ENCODE assay signal across 16 mouse cellular contexts in the genomic region with DNA sequence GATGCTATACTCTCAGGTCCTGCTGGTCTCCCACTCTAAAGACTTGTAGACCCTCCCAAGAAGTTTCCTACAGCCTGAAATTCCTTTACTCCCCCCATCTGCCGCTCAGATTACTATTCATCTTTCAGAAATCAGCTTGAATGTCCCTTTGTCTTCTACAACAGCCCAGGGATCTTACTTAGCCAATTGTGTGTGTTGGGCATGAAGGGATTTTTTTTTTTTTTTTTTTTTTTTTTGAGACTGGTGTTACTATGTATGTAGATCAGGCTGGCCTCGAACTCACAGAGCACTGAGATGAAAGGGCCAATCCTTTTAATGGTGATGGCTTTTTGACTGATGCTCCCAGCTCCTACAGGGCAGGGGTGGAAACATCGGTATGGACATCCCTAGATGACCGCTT. TPM values are rescaled to one million over a fixed set of nuclear protein-coding genes. Genes with fewer than 3 reads are reported as not detected.
DNase-seq lines count a peak whose midpoint lies in the region; ATAC-seq and TF ChIP-seq lines count a peak whose summit lies in the region.
"Had no signal": no experiment of that assay in that cellular context is flagged by ENCODE, and none has a peak within 500 bp of the region (broad histone marks: within the 10 kb centered on the region; RNA-seq: fewer than 3 reads in every experiment).

No protein-coding gene starts in this region.

- H3K27ac ChIP-seq in gastrocnemius, adult 2 months = peak overlapping the region; percentile 81
- H3K27ac ChIP-seq in lung, embryonic 14.5 days (ENCODE audit: low read depth) = no peak overlapping the region
- H3K27ac ChIP-seq in embryonic facial prominence, embryonic 10.5 days (replicated peaks) = no peak overlapping the region
- 0 out of 2 replicates have a peak overlapping the region, but pooled peaks have one; percentile 62 for H3K27ac ChIP-seq in limb, embryonic 14.5 days (replicated peaks; ENCODE audit: low read depth, low read length)
- H3K27ac ChIP-seq: midbrain, embryonic 15.5 days had no signal

- H3K4me2 ChIP-seq in lung, embryonic 14.5 days = peak overlapping the region; percentile 62; the same call in 1 of the 2 replicates
- peak overlapping the region; percentile 62 for H3K4me2 ChIP-seq in limb, embryonic 14.5 days (replicated peaks; ENCODE audit: low read depth, low read length, severe bottlenecking)

- no peak for DNase-seq in gastrocnemius, adult 2 months
- DNase-seq in gastrocnemius, postnatal 4 days (ENCODE audit: low spot score in 2 of 2) = no peak
- DNase-seq in lung, embryonic 14.5 days = no peak
- DNase-seq in lung, adult 2 months = no peak
- DNase-seq in embryonic facial prominence, embryonic 10.5 days (ENCODE audit: low spot score) = no peak
- no peak for DNase-seq in limb, embryonic 14.5 days (ENCODE audit: low spot score)
- no peak for DNase-seq in left cerebral cortex, adult 9 months (ENCODE audit: low spot score in 2 of 2)
- DNase-seq: adrenal gland, postnatal 10 days; liver; liver, postnatal 0 days had no signal

- no peak overlapping the region for H3K4me3 ChIP-seq in gastrocnemius, adult 2 months
- H3K4me3 ChIP-seq in lung, embryonic 14.5 days (ENCODE audit: low read depth, low read length) = no peak overlapping the region
- H3K4me3 ChIP-seq in lung, adult 2 months (replicated peaks; ENCODE audit: extremely low read depth, low read depth, low read length) = no peak overlapping the region
- peak overlapping the region; percentile 54; the same call in 1 of the 2 replicates for H3K4me3 ChIP-seq in embryonic facial prominence, embryonic 10.5 days
- no peak overlapping the region for H3K4me3 ChIP-seq in limb, embryonic 14.5 days (replicated peaks; ENCODE audit: low read length)

- H3K36me3 ChIP-seq in lung, embryonic 14.5 days (ENCODE audit: insufficient read depth) = no peaks in the 10 kb centered on the region
- H3K36me3 ChIP-seq in embryonic facial prominence, embryonic 10.5 days (replicated peaks) = 0 out of 2 replicates have a peak, but pooled peaks cover 5% of the 10 kb centered on the region
- H3K36me3 ChIP-seq in limb, embryonic 14.5 days (ENCODE audit: control insufficient read depth, insufficient read depth, low read length) = peaks cover 3% of the 10 kb centered on the region; the same call in 1 of the 2 replicates
- H3K36me3 ChIP-seq: midbrain, embryonic 15.5 days had no signal

- 37% methylated on average over 4 of the region's 4 CpGs for WGBS in lung, embryonic 14.5 days
- WGBS in lung, adult 2 months = 55% methylated on average over 4 of the region's 4 CpGs
- WGBS in embryonic facial prominence, embryonic 10.5 days = 39% methylated on average over 4 of the region's 4 CpGs
- 45% methylated on average over 4 of the region's 4 CpGs for WGBS in limb, embryonic 14.5 days

- H3K9ac ChIP-seq in lung, embryonic 14.5 days = no peak overlapping the region
- no peak overlapping the region for H3K9ac ChIP-seq in limb, embryonic 14.5 days (ENCODE audit: low read depth, low read length, severe bottlenecking)
- H3K9ac ChIP-seq: liver, postnatal 0 days had no signal

- no peaks in the 10 kb centered on the region for H3K9me3 ChIP-seq in lung, embryonic 14.5 days (ENCODE audit: low read depth, low read length)
- H3K9me3 ChIP-seq in embryonic facial prominence, embryonic 10.5 days = no peaks in the 10 kb centered on the region
- no peaks in the 10 kb centered on the region for H3K9me3 ChIP-seq in limb, embryonic 14.5 days (ENCODE audit: control insufficient read depth, low read length)
- H3K9me3 ChIP-seq: midbrain, embryonic 15.5 days had no signal

- no peak for TF ChIP-seq POLR2A in lung, adult 2 months (IDR thresholded peaks at IDR 0.05; ENCODE audit: borderline replicate concordance, extremely low read depth, low read depth, low read length)
- TF ChIP-seq POLR2A in limb, embryonic 14.5 days (IDR thresholded peaks at IDR 0.05; ENCODE audit: borderline replicate concordance, extremely low read depth, insufficient read depth, insufficient read length) = no peak

- no peak for ATAC-seq in lung, embryonic 14.5 days (ENCODE audit: insufficient read depth)
- no peak for ATAC-seq in limb, embryonic 14.5 days (ENCODE audit: low FRiP score, low read depth)
- no peak for ATAC-seq in CD4-positive, CD25-positive, alpha-beta regulatory T cell, adult 4 months
- ATAC-seq: forebrain, embryonic 14.5 days had no signal

- H3K27me3 ChIP-seq in lung, embryonic 14.5 days (ENCODE audit: insufficient read depth, low read length) = peaks cover 34% of the 10 kb centered on the region
- H3K27me3 ChIP-seq in embryonic facial prominence, embryonic 10.5 days (replicated peaks; ENCODE audit: low read depth, poor library complexity, severe bottlenecking) = peaks cover 73% of the 10 kb centered on the region
- H3K27me3 ChIP-seq in limb, embryonic 14.5 days (ENCODE audit: control insufficient read depth, insufficient read depth, low read length) = no peaks in the 10 kb centered on the region

- H3K4me1 ChIP-seq in lung, embryonic 14.5 days (ENCODE audit: insufficient read depth) = peaks cover 9% of the 10 kb centered on the region
- peaks cover 6% of the 10 kb centered on the region; the same call in 1 of the 2 replicates for H3K4me1 ChIP-seq in lung, adult 2 months (ENCODE audit: control insufficient read depth, insufficient read depth, low read length)
- peaks cover 48% of the 10 kb centered on the region for H3K4me1 ChIP-seq in embryonic facial prominence, embryonic 10.5 days
- peaks cover 35% of the 10 kb centered on the region for H3K4me1 ChIP-seq in limb, embryonic 14.5 days (ENCODE audit: control insufficient read depth, insufficient read depth, low read length)

- intact Hi-C loops in gastrocnemius, adult 2 months (cut with DNase I) = no loop called here

- TF ChIP-seq CTCF in gastrocnemius, adult 2 months (IDR thresholded peaks at IDR 0.05) = no peak
- TF ChIP-seq CTCF in lung, embryonic 14.5 days (IDR thresholded peaks at IDR 0.05; ENCODE audit: low read depth) = no peak
- no peak for TF ChIP-seq CTCF in lung, adult 2 months (IDR thresholded peaks at IDR 0.05; ENCODE audit: insufficient read depth, low read length)

RNA-seq across cellular contexts. Expression of a gene that starts 9.3 kb away (rescaled TPM):
- 1 to 10 TPM in 1 of 2 experiments, under 1 TPM in 1; 0.74 to 6.0 TPM for total RNA-seq in gastrocnemius, adult 2 months (2021)
- 10 to 100 TPM in 1 of 2 experiments, 1 to 10 TPM in 1; 7.0 to 10.1 TPM for total RNA-seq in gastrocnemius, postnatal 4 days (2021)
- polyA plus RNA-seq in lung, embryonic 14.5 days (2014; fragmentation: Nextera tagmentation; extraction: Ambion mirVana) = 4.0 and 5.2 TPM in 2 replicates
- 3.5 and 4.4 TPM in 2 replicates for polyA plus RNA-seq in lung, adult 2 months (2012; rRNA removed)
- 7.3 and 11.2 TPM in 2 replicates for polyA plus RNA-seq in embryonic facial prominence, embryonic 10.5 days (2016; fragmentation: Nextera tagmentation; extraction: Ambion mirVana)
- 50.3 and 57.4 TPM in 2 replicates for polyA plus RNA-seq in limb, embryonic 14.5 days (2012; rRNA removed)
- polyA plus RNA-seq in limb, embryonic 14.5 days (2014; fragmentation: Nextera tagmentation; extraction: Ambion mirVana) = 74.6 and 75.4 TPM in 2 replicates
- polyA plus RNA-seq in CD4-positive, CD25-positive, alpha-beta regulatory T cell, adult 4 months (2017; shearing (Covaris generic)) = not detected
- total RNA-seq: common myeloid progenitor, adult 5-6 weeks; hematopoietic stem cell, adult 5-6 weeks; megakaryocyte progenitor cell, adult 5-6 weeks had no signal

RNA-seq across cellular contexts. Expression of a gene that starts 25.6 kb away (rescaled TPM):
- total RNA-seq in gastrocnemius, adult 2 months (2021) = 1 to 10 TPM; 9.3 to 9.5 TPM
- 10 to 100 TPM; 20.8 to 21.2 TPM for total RNA-seq in gastrocnemius, postnatal 4 days (2021)
- polyA plus RNA-seq in lung, embryonic 14.5 days (2014; fragmentation: Nextera tagmentation; extraction: Ambion mirVana) = 52.8 and 56.8 TPM in 2 replicates
- polyA plus RNA-seq in lung, adult 2 months (2012; rRNA removed) = 42.2 and 49.0 TPM in 2 replicates
- 92.3 and 93.2 TPM in 2 replicates for polyA plus RNA-seq in embryonic facial prominence, embryonic 10.5 days (2016; fragmentation: Nextera tagmentation; extraction: Ambion mirVana)
- polyA plus RNA-seq in limb, embryonic 14.5 days (2012; rRNA removed) = 66.3 and 77.4 TPM in 2 replicates
- polyA plus RNA-seq in limb, embryonic 14.5 days (2014; fragmentation: Nextera tagmentation; extraction: Ambion mirVana) = 59.9 and 69.1 TPM in 2 replicates
- 10 to 100 TPM; 20.3 to 33.8 TPM for polyA plus RNA-seq in CD4-positive, CD25-positive, alpha-beta regulatory T cell, adult 4 months (2017; shearing (Covaris generic))

RNA-seq across cellular contexts. Expression of a gene that starts 29.6 kb away (rescaled TPM):
- total RNA-seq in gastrocnemius, adult 2 months (2021) = under 1 TPM in 1 of 2 experiments, not detected in 1; 0.64 TPM
- total RNA-seq in gastrocnemius, postnatal 4 days (2021) = 1 to 10 TPM; 1.2 to 1.6 TPM
- polyA plus RNA-seq in lung, embryonic 14.5 days (2014; fragmentation: Nextera tagmentation; extraction: Ambion mirVana) = 1.3 and 2.5 TPM in 2 replicates
- polyA plus RNA-seq in lung, adult 2 months (2012; rRNA removed) = 12.9 and 18.6 TPM in 2 replicates
- polyA plus RNA-seq in embryonic facial prominence, embryonic 10.5 days (2016; fragmentation: Nextera tagmentation; extraction: Ambion mirVana) = 1.4 TPM in 2 replicates
- polyA plus RNA-seq in limb, embryonic 14.5 days (2012; rRNA removed) = 48.9 and 52.5 TPM in 2 replicates
- 14.4 and 18.7 TPM in 2 replicates for polyA plus RNA-seq in limb, embryonic 14.5 days (2014; fragmentation: Nextera tagmentation; extraction: Ambion mirVana)
- not detected for polyA plus RNA-seq in CD4-positive, CD25-positive, alpha-beta regulatory T cell, adult 4 months (2017; shearing (Covaris generic))
- total RNA-seq: common myeloid progenitor, adult 5-6 weeks; hematopoietic stem cell, adult 5-6 weeks; megakaryocyte progenitor cell, adult 5-6 weeks had no signal

RNA-seq across cellular contexts. Expression of a gene that starts 33.8 kb away (rescaled TPM):
- total RNA-seq in gastrocnemius, adult 2 months (2021) = 10 to 100 TPM; 18.6 to 24.3 TPM
- total RNA-seq in gastrocnemius, postnatal 4 days (2021) = 10 to 100 TPM; 36.6 to 37.3 TPM
- polyA plus RNA-seq in lung, embryonic 14.5 days (2014; fragmentation: Nextera tagmentation; extraction: Ambion mirVana) = 26.7 and 28.9 TPM in 2 replicates
- polyA plus RNA-seq in lung, adult 2 months (2012; rRNA removed) = 31.7 and 51.1 TPM in 2 replicates
- polyA plus RNA-seq in embryonic facial prominence, embryonic 10.5 days (2016; fragmentation: Nextera tagmentation; extraction: Ambion mirVana) = 91.8 and 92.3 TPM in 2 replicates
- 93.6 and 113 TPM in 2 replicates for polyA plus RNA-seq in limb, embryonic 14.5 days (2012; rRNA removed)
- polyA plus RNA-seq in limb, embryonic 14.5 days (2014; fragmentation: Nextera tagmentation; extraction: Ambion mirVana) = 34.5 and 38.3 TPM in 2 replicates
- 100 to 1,000 TPM in 1 of 2 experiments, 10 to 100 TPM in 1; 64.4 to 121 TPM for polyA plus RNA-seq in CD4-positive, CD25-positive, alpha-beta regulatory T cell, adult 4 months (2017; shearing (Covaris generic))

RNA-seq across cellular contexts. Expression of a gene that starts 39.8 kb away (rescaled TPM):
- 100 to 1,000 TPM; 177 to 199 TPM for total RNA-seq in gastrocnemius, adult 2 months (2021)
- 100 to 1,000 TPM; 254 to 283 TPM for total RNA-seq in gastrocnemius, postnatal 4 days (2021)
- 50.7 and 61.1 TPM in 2 replicates for polyA plus RNA-seq in lung, embryonic 14.5 days (2014; fragmentation: Nextera tagmentation; extraction: Ambion mirVana)
- polyA plus RNA-seq in lung, adult 2 months (2012; rRNA removed) = 153 and 194 TPM in 2 replicates
- polyA plus RNA-seq in embryonic facial prominence, embryonic 10.5 days (2016; fragmentation: Nextera tagmentation; extraction: Ambion mirVana) = 60.9 and 62.9 TPM in 2 replicates
- polyA plus RNA-seq in limb, embryonic 14.5 days (2012; rRNA removed) = 113 and 119 TPM in 2 replicates
- 58.3 and 68.4 TPM in 2 replicates for polyA plus RNA-seq in limb, embryonic 14.5 days (2014; fragmentation: Nextera tagmentation; extraction: Ambion mirVana)
- polyA plus RNA-seq in CD4-positive, CD25-positive, alpha-beta regulatory T cell, adult 4 months (2017; shearing (Covaris generic)) = 1 to 10 TPM; 2.0 to 6.3 TPM

Comparison
In these comparisons a context has a peak if more than half of its experiments do, and no peak if none do; other contexts are left out.
1. H3K27ac ChIP-seq: peak in gastrocnemius, adult 2 months (single experiment) and limb, embryonic 14.5 days (single experiment); none in lung, embryonic 14.5 days (single experiment) and embryonic facial prominence, embryonic 10.5 days (single experiment).